17 mouse cellular contexts compared by ENCODE assay signal in the genomic region with DNA sequence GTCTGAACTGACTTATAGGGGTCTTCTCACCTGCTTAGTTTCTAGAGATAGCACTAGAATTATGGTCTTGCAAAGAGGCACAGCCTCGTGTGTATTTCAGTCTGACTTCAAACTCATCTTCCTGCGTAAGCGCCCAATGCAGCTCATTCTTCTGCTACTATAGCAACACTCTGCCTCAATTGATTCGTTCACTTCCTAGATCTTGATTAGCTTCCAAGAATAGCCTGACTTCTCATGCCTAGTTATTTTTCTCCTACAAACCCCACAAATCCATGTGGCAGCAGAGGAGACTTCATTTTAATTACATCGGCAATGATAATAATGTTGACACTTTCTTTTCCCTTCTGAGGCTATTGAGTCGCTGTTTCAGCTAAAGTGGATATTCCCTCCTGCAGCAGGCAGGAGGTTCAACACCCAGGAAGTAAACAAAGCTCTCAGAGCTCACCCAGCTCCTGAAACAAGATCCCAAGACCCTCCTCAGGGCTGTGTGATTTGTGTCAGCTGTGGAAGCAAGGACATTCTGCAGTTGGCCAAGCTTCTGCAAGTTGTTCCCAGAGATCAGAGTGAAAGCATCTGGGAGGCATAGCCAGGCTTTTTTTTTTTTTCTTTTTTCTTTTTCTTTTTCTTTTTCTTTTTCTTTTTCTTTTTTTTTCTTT.
A peak's percentile ranks its signal among the peaks of the same experiment; 100 is the strongest.
DNase-seq lines count a peak whose midpoint lies in the region; ATAC-seq lines count a peak whose summit lies in the region.
"Had no signal": no experiment of that assay in that cellular context is flagged by ENCODE, and none has a peak within 500 bp of the region (broad histone marks: within the 10 kb centered on the region; RNA-seq: fewer than 3 reads in every experiment).

No protein-coding gene starts in this region.

- H3K27me3 ChIP-seq in heart, embryonic 11.5 days (ENCODE audit: control insufficient read depth, insufficient read depth, low read length) = no peaks in the 10 kb centered on the region
- H3K27me3 ChIP-seq: limb, embryonic 15.5 days; midbrain, embryonic 15.5 days; neural tube, embryonic 13.5 days had no signal

- no peaks in the 10 kb centered on the region for H3K9me3 ChIP-seq in heart, embryonic 11.5 days (replicated peaks; ENCODE audit: control insufficient read depth, low read length)
- H3K9me3 ChIP-seq: limb, embryonic 15.5 days; midbrain, embryonic 15.5 days; neural tube, embryonic 13.5 days had no signal

- H3K9ac ChIP-seq in heart, embryonic 11.5 days (ENCODE audit: low read depth, low read length) = no peak overlapping the region
- H3K9ac ChIP-seq: limb, embryonic 15.5 days; midbrain, embryonic 15.5 days; neural tube, embryonic 13.5 days had no signal

- WGBS in heart, embryonic 11.5 days (ENCODE audit: insufficient replicate concordance) = 61% methylated on average over 6 of the region's 6 CpGs

- no peaks in the 10 kb centered on the region for H3K4me1 ChIP-seq in heart, embryonic 11.5 days (ENCODE audit: control insufficient read depth, insufficient read depth, low read length)
- H3K4me1 ChIP-seq: limb, embryonic 15.5 days; midbrain, embryonic 15.5 days had no signal

- intact Hi-C loops in heart, postnatal 14 days (cut with DNase I) = no loop called here

- H3K36me3 ChIP-seq in heart, embryonic 11.5 days (ENCODE audit: control insufficient read depth, insufficient read depth, low read length) = no peaks in the 10 kb centered on the region
- H3K36me3 ChIP-seq: limb, embryonic 15.5 days; midbrain, embryonic 15.5 days; neural tube, embryonic 13.5 days had no signal

- peak; percentile 5 to 22 for DNase-seq in heart, postnatal 14 days
- DNase-seq in layer of hippocampus, adult 9-10 months (ENCODE audit: low spot score) = peak; percentile 26
- DNase-seq in layer of hippocampus, adult 8-10 months (ENCODE audit: low spot score in 2 of 2) = no peak
- DNase-seq in urinary bladder, postnatal 14 days (ENCODE audit: low spot score) = peak; percentile 15
- DNase-seq in urinary bladder, adult 18-20 months (ENCODE audit: low spot score in 2 of 2) = no peak
- DNase-seq in cerebellum, postnatal 4 days (ENCODE audit: low spot score in 2 of 2) = no peak
- no peak for DNase-seq in spleen, postnatal 10 days (ENCODE audit: low spot score in 2 of 2)
- DNase-seq: cerebellum, adult 18-20 months; embryo, embryonic 11 days; thymus, postnatal 25 days had no signal

- no peak for ATAC-seq in heart, embryonic 11.5 days (replicated peaks; ENCODE audit: insufficient number of reproducible peaks, low FRiP score, low TSS enrichment)
- ATAC-seq: activated CD4-positive, CD25-positive, alpha-beta regulatory T cell, adult 4 months; hindbrain, embryonic 16.5 days; midbrain, embryonic 15.5 days had no signal

- no peak overlapping the region for H3K4me3 ChIP-seq in heart, embryonic 11.5 days (ENCODE audit: low read depth, low read length)
- H3K4me3 ChIP-seq: limb, embryonic 15.5 days; midbrain, embryonic 15.5 days; neural tube, embryonic 13.5 days had no signal

- no peak overlapping the region for H3K4me2 ChIP-seq in heart, embryonic 11.5 days
- H3K4me2 ChIP-seq: limb, embryonic 15.5 days; midbrain, embryonic 15.5 days; neural tube, embryonic 13.5 days had no signal

- no peak overlapping the region for H3K27ac ChIP-seq in heart, embryonic 11.5 days (ENCODE audit: low read depth, low read length)
- H3K27ac ChIP-seq: limb, embryonic 15.5 days; macrophage; midbrain, embryonic 15.5 days; neural tube, embryonic 13.5 days had no signal

Comparison
In these comparisons a context has a peak if more than half of its experiments do, and no peak if none do; other contexts are left out.
1. DNase-seq: peak in heart, postnatal 14 days (2 of 2), layer of hippocampus, adult 9-10 months (single experiment) and urinary bladder, postnatal 14 days (single experiment); none in layer of hippocampus, adult 8-10 months (0 of 2), urinary bladder, adult 18-20 months (0 of 2), cerebellum, postnatal 4 days (0 of 2) and spleen, postnatal 10 days (0 of 2).